Mouse (Mus musculus): Measurements from ENCODE around the gene Gast. TPM values are rescaled to one million over a fixed set of nuclear protein-coding genes. Genes with fewer than 3 reads are reported as not detected.

Gast gene
- polyA plus RNA-seq, 1 experiment, result not detected

- Histone ChIP-seq H3K27ac (ENCODE audit: control insufficient read depth, insufficient read depth, low read depth, low read length) (no peak overlapping the region), H3K4me3 (ENCODE audit: control insufficient read depth, low read depth, low read length) (no peak overlapping the region), H3K36me3 (ENCODE audit: control insufficient read depth, insufficient read depth, low read length) (no peaks in the 10 kb centered on the region), H3K27me3 (ENCODE audit: control insufficient read depth, insufficient read depth, low read length) (no peaks in the 10 kb centered on the region), H3K4me1 (ENCODE audit: control insufficient read depth, insufficient read depth, low read length) (0 out of 2 replicates have a peak, but pooled peaks cover 2% of the 10 kb centered on the region)
- TF ChIP-seq CTCF (IDR thresholded peaks at IDR 0.05; ENCODE audit: control insufficient read depth, insufficient read depth, insufficient replicate concordance, low read depth, low read length), result no peak
- TF ChIP-seq POLR2A (IDR thresholded peaks at IDR 0.05; ENCODE audit: control insufficient read depth, low read depth, low read length), result no peak
Observed at GRCm38 (mm10) chr11:100379311-100379710, 45.1 kb downstream of the Gast start.

- TF ChIP-seq CTCF (IDR thresholded peaks at IDR 0.05; ENCODE audit: control insufficient read depth, insufficient read depth, insufficient replicate concordance, low read depth, low read length), result no peak
- no peak for TF ChIP-seq POLR2A (IDR thresholded peaks at IDR 0.05; ENCODE audit: control insufficient read depth, low read depth, low read length)
- peaks cover 6% of the 10 kb centered on the region; the same call in 1 of the 2 replicates for H3K4me1 ChIP-seq (ENCODE audit: control insufficient read depth, insufficient read depth, low read length)
- H3K4me3 ChIP-seq (ENCODE audit: control insufficient read depth, low read depth, low read length), result no peak overlapping the region
- no peak overlapping the region for H3K27ac ChIP-seq (ENCODE audit: control insufficient read depth, insufficient read depth, low read depth, low read length)
- no peaks in the 10 kb centered on the region for H3K36me3 ChIP-seq (ENCODE audit: control insufficient read depth, insufficient read depth, low read length)
- H3K27me3 ChIP-seq (ENCODE audit: control insufficient read depth, insufficient read depth, low read length), result no peaks in the 10 kb centered on the region
Observed at GRCm38 (mm10) chr11:100382682-100383081, 48.5 kb downstream of the Gast start.

GRCm38 (mm10) chr11:100385016-100385415 lies 50.8 kb downstream of the Gast start:
- Histone ChIP-seq H3K27me3 (ENCODE audit: control insufficient read depth, insufficient read depth, low read length) (no peaks in the 10 kb centered on the region), H3K4me1 (ENCODE audit: control insufficient read depth, insufficient read depth, low read length) (peaks cover 12% of the 10 kb centered on the region), H3K27ac (ENCODE audit: control insufficient read depth, insufficient read depth, low read depth, low read length) (no peak overlapping the region), H3K36me3 (ENCODE audit: control insufficient read depth, insufficient read depth, low read length) (no peaks in the 10 kb centered on the region), H3K4me3 (ENCODE audit: control insufficient read depth, low read depth, low read length) (no peak overlapping the region)
- TF ChIP-seq POLR2A (IDR thresholded peaks at IDR 0.05; ENCODE audit: control insufficient read depth, low read depth, low read length) (no peak), CTCF (IDR thresholded peaks at IDR 0.05; ENCODE audit: control insufficient read depth, insufficient read depth, insufficient replicate concordance, low read depth, low read length) (no peak)

- Histone ChIP-seq H3K36me3 (ENCODE audit: control insufficient read depth, insufficient read depth, low read length) (no peaks in the 10 kb centered on the region), H3K27ac (ENCODE audit: control insufficient read depth, insufficient read depth, low read depth, low read length) (no peak overlapping the region), H3K4me1 (ENCODE audit: control insufficient read depth, insufficient read depth, low read length) (peaks cover 12% of the 10 kb centered on the region), H3K27me3 (ENCODE audit: control insufficient read depth, insufficient read depth, low read length) (no peaks in the 10 kb centered on the region), H3K4me3 (ENCODE audit: control insufficient read depth, low read depth, low read length) (no peak overlapping the region)
- TF ChIP-seq POLR2A (IDR thresholded peaks at IDR 0.05; ENCODE audit: control insufficient read depth, low read depth, low read length) (no peak), CTCF (IDR thresholded peaks at IDR 0.05; ENCODE audit: control insufficient read depth, insufficient read depth, insufficient replicate concordance, low read depth, low read length) (no peak)
Observed at GRCm38 (mm10) chr11:100386586-100386985, 52.4 kb downstream of the Gast start.

Other genes with a start within 250 kb of the Gast start
- 1.2 TPM in 1 of 2 replicates, not detected in the other for gene Krt32, start 246.2 kb upstream of the Gast start, polyA plus RNA-seq (2012; rRNA removed)
- 0.17 TPM in 1 of 2 replicates, not detected in the other for gene Krt35, start 238.2 kb upstream of the Gast start, polyA plus RNA-seq (2012; rRNA removed)
- gene Krt36, start 228.8 kb upstream of the Gast start, polyA plus RNA-seq (2012; rRNA removed), result not detected in 2 replicates
- gene Krt13, start 212.8 kb upstream of the Gast start, polyA plus RNA-seq (2012; rRNA removed), result not detected in 2 replicates
- gene Krt15, start 198.5 kb upstream of the Gast start, polyA plus RNA-seq (2012; rRNA removed), result 0.96 and 2.8 TPM in 2 replicates
- gene Krt19, start 185.7 kb upstream of the Gast start, polyA plus RNA-seq (2012; rRNA removed), result 0.75 and 10.1 TPM in 2 replicates
- not detected in 2 replicates for gene Krt9, start 141.2 kb upstream of the Gast start, polyA plus RNA-seq (2012; rRNA removed)
- 1.2 TPM in 1 of 2 replicates, not detected in the other for gene Krt14, start 126.9 kb upstream of the Gast start, polyA plus RNA-seq (2012; rRNA removed)
- gene Krt16, start 85.5 kb upstream of the Gast start, polyA plus RNA-seq (2012; rRNA removed), result not detected in 2 replicates
- gene Krt17, start 73.4 kb upstream of the Gast start, polyA plus RNA-seq (2012; rRNA removed), result not detected in 2 replicates
- not detected in 2 replicates for gene Krt42, start 64.5 kb upstream of the Gast start, polyA plus RNA-seq (2012; rRNA removed)
- gene Eif1, start 14.5 kb upstream of the Gast start, polyA plus RNA-seq (2012; rRNA removed), result 260 and 396 TPM in 2 replicates
- 35.2 and 41.9 TPM in 2 replicates for gene Hap1, start 21.7 kb downstream of the Gast start, polyA plus RNA-seq (2012; rRNA removed)
- gene Jup, start 63.4 kb downstream of the Gast start, polyA plus RNA-seq (2012; rRNA removed), result 103 TPM in 2 replicates
- 8.5 and 9.0 TPM in 2 replicates for gene P3h4, start 80.4 kb downstream of the Gast start, polyA plus RNA-seq (2012; rRNA removed)
- gene Fkbp10, start 81.3 kb downstream of the Gast start, polyA plus RNA-seq (2012; rRNA removed), result 6.6 and 7.7 TPM in 2 replicates
- 145 and 152 TPM in 2 replicates for gene Nt5c3b, start 107.4 kb downstream of the Gast start, polyA plus RNA-seq (2012; rRNA removed)
- 422 and 444 TPM in 2 replicates for gene Klhl10, start 107.5 kb downstream of the Gast start, polyA plus RNA-seq (2012; rRNA removed)
- 10.2 and 11.2 TPM in 2 replicates for gene Klhl11, start 138.3 kb downstream of the Gast start, polyA plus RNA-seq (2012; rRNA removed)
- 24.7 and 30.4 TPM in 2 replicates for gene Acly, start 193.6 kb downstream of the Gast start, polyA plus RNA-seq (2012; rRNA removed)
- gene Ttc25, start 211.2 kb downstream of the Gast start, polyA plus RNA-seq (2012; rRNA removed), result 70.4 and 74.1 TPM in 2 replicates
- gene Cnp, start 240.5 kb downstream of the Gast start, polyA plus RNA-seq (2012; rRNA removed), result 3.3 and 3.7 TPM in 2 replicates

All from testis, adult 2 months (tissue).